Mouse (Mus musculus) MEL (cell line): ENCODE measurements at regions not wholly inside any gene's neighbourhood (a gene's known extent, or its start where the extent isn't known, plus 50 kb on each side); places are given as distances from the start of the nearest gene placed in this dataset.

Experiments used
- BHLHE40 ChIP-seq: IDR thresholded peaks from 2 replicates; pipeline ENCODE4 v1.6.1; 2012; ENCODE audit warnings: low read depth, mild to moderate bottlenecking, inconsistent platforms, low read length, improper control_type of control experiment, borderline replicate concordance
- CTCF ChIP-seq, 3 experiments: IDR thresholded peaks in 2 of 3; conservative IDR thresholded peaks in 1 of 3; 2 replicates each; pipeline ENCODE4 v1.5.1; 2011 to 2012; ENCODE audit warnings: low read length in 3 of 3, low read depth in 2 of 3, mild to moderate bottlenecking in 2 of 3, improper control_type of control experiment in 1 of 3, inconsistent platforms in 1 of 3, mixed read lengths in 1 of 3, moderate library complexity in 1 of 3; ENCODE audit not compliant: control insufficient read depth in 1 of 3, insufficient read depth in 1 of 3, poor library complexity in 1 of 3, severe bottlenecking in 1 of 3
- HCFC1 ChIP-seq: IDR thresholded peaks from 2 replicates; pipeline ENCODE4 v1.6.1; 2012; ENCODE audit warnings: low read depth, mild to moderate bottlenecking, inconsistent platforms, low read length, improper control_type of control experiment, moderate library complexity
- MAX ChIP-seq: IDR thresholded peaks from 2 replicates; pipeline ENCODE4 v1.6.1; 2011; ENCODE audit warnings: low read length, improper control_type of control experiment
- MXI1 ChIP-seq: IDR thresholded peaks from 2 replicates; pipeline ENCODE4 v1.6.1; 2011; ENCODE audit warnings: mild to moderate bottlenecking, low read depth, low read length, improper control_type of control experiment
- NRF1 ChIP-seq: IDR thresholded peaks from 2 replicates; pipeline ENCODE4 v1.6.1; 2014; ENCODE audit warnings: low read depth, mild to moderate bottlenecking, inconsistent platforms, low read length, improper control_type of control experiment, moderate library complexity; ENCODE audit not compliant: poor library complexity, insufficient read depth, severe bottlenecking
- RAD21 ChIP-seq: IDR thresholded peaks from 2 replicates; pipeline ENCODE4 v1.6.1; 2011; ENCODE audit warnings: mild to moderate bottlenecking, low read depth, low read length, improper control_type of control experiment
- SMC3 ChIP-seq: IDR thresholded peaks from 2 replicates; pipeline ENCODE4 v1.6.1; 2011; ENCODE audit warnings: low read depth, low read length, improper control_type of control experiment
- TAL1 ChIP-seq: IDR thresholded peaks from 2 replicates; pipeline ENCODE4 v1.6.1; 2012; ENCODE audit warnings: mild to moderate bottlenecking, inconsistent platforms, low read length, moderate library complexity, mixed read lengths
- TCF12 ChIP-seq: IDR thresholded peaks from 2 replicates; pipeline ENCODE4 v1.6.1; 2014; ENCODE audit warnings: low read depth, mild to moderate bottlenecking, inconsistent platforms, low read length, improper control_type of control experiment, moderate library complexity
- UBTF ChIP-seq: IDR thresholded peaks from 2 replicates; pipeline ENCODE4 v1.6.1; 2012; ENCODE audit warnings: low read depth, mild to moderate bottlenecking, inconsistent platforms, low read length, improper control_type of control experiment, moderate library complexity, borderline replicate concordance; ENCODE audit not compliant: insufficient read depth
- USF1 ChIP-seq: IDR thresholded peaks from 2 replicates; pipeline ENCODE4 v1.6.1; 2014; ENCODE audit warnings: low read depth, mild to moderate bottlenecking, inconsistent platforms, low read length, improper control_type of control experiment, moderate library complexity
- ZC3H11A ChIP-seq: IDR thresholded peaks from 2 replicates; pipeline ENCODE4 v1.6.1; 2012; ENCODE audit warnings: low read depth, mild to moderate bottlenecking, inconsistent platforms, low read length, improper control_type of control experiment

DNA sequence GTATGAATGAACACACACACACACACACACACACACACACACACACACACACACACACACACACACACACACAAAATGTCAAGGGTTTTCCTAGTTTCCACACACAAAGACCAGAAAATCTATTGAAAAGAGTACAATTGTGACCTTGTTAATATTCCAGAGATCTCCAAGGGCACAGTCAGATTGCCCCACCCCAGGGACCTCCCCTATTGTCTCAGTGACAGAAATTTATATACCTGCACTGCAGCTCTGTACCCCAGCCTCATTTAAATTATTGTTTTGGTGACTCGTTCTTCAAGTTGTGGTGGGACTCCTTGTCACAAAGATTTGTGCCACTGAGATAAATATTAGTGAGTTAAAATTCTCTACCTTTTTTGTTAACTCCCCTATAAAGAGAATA lies 187.1 kb upstream of the Nox3 start:
- TF ChIP-seq HCFC1, result no peak
- no peak for TF ChIP-seq TAL1
- no peak for TF ChIP-seq MXI1
- no peak for TF ChIP-seq ZC3H11A
- TF ChIP-seq BHLHE40, result no peak
- no peak for TF ChIP-seq CTCF (IDR thresholded peaks at IDR 0.05 in 2 of 3, conservative IDR thresholded peaks at IDR 0.05 in 1 of 3; ENCODE audit: control insufficient read depth in 1 of 3, insufficient read depth in 1 of 3, low read depth in 2 of 3, low read length in 3 of 3, poor library complexity in 1 of 3, severe bottlenecking in 1 of 3)
- TF ChIP-seq MAX, result no peak
- TF ChIP-seq SMC3, result no peak
- TF ChIP-seq NRF1, result no peak
- TF ChIP-seq TCF12, result no peak
- no peak for TF ChIP-seq USF1
- no peak for TF ChIP-seq RAD21
- TF ChIP-seq UBTF, result no peak
